Mouse (Mus musculus) G1E (cell line): ENCODE results near the gene Prkca. TPM values are rescaled to one million over a fixed set of nuclear protein-coding genes. Genes with fewer than 3 reads are reported as not detected.

Experiments
- ATAC-seq: 2 replicates; pipeline ENCODE4 v1.8.0; 2016; ENCODE audit warnings: mild to moderate bottlenecking; ENCODE audit not compliant: insufficient number of reproducible peaks, poor library complexity, low FRiP score, severe bottlenecking; ENCODE audit errors: extremely low read depth
- DNase-seq: peaks from one replicate; pipeline ENCODE4 v3.0.0; 2012; ENCODE audit warnings: low spot score
- H3K27me3 ChIP-seq: 2 replicates; pipeline ENCODE4 v1.6.1; 2012; ENCODE audit warnings: mild to moderate bottlenecking, low read length, inconsistent platforms; ENCODE audit not compliant: insufficient read depth
- H3K36me3 ChIP-seq: replicated peaks from 2 replicates; pipeline ENCODE3; 2012; ENCODE audit warnings: mild to moderate bottlenecking, inconsistent platforms
- H3K4me1 ChIP-seq: 2 replicates; pipeline ENCODE4 v1.6.1; 2012; ENCODE audit warnings: low read depth, low read length, inconsistent platforms, mixed read lengths; ENCODE audit not compliant: insufficient read depth
- H3K4me3 ChIP-seq: 2 replicates; pipeline ENCODE4 v1.5.1; 2012; ENCODE audit warnings: low read depth, mild to moderate bottlenecking, inconsistent platforms, low read length, moderate library complexity, mixed read lengths
- H3K9me3 ChIP-seq: replicated peaks from 2 replicates; pipeline ENCODE4 v1.6.1; 2012; ENCODE audit warnings: inconsistent platforms
- CTCF ChIP-seq: IDR thresholded peaks from 2 replicates; pipeline ENCODE4 v1.5.1; 2012; ENCODE audit warnings: low read depth, low read length, inconsistent platforms, mixed read lengths
- GATA1 ChIP-seq: IDR thresholded peaks from 2 replicates; pipeline ENCODE4 v1.6.1; 2012; ENCODE audit warnings: borderline replicate concordance, low read length, inconsistent platforms, mixed read lengths
- GATA2 ChIP-seq: IDR thresholded peaks from 2 replicates; pipeline ENCODE4 v1.6.1; 2012; ENCODE audit warnings: low read depth, low read length, inconsistent platforms, borderline replicate concordance
- POLR2AphosphoS5 ChIP-seq: IDR thresholded peaks from 2 replicates; pipeline ENCODE4 v1.6.1; 2012; ENCODE audit warnings: low read depth, low read length, inconsistent platforms; ENCODE audit not compliant: insufficient replicate concordance
- TAL1 ChIP-seq: conservative IDR thresholded peaks from 2 replicates; pipeline ENCODE4 v1.6.1; 2012; ENCODE audit warnings: low read depth, low read length, inconsistent platforms, mixed read lengths
- polyA plus RNA-seq: library from polyadenylated mRNA; stranded (reverse); fragments of >175 nt; gene quantifications from 2 replicates; pipeline ENCODE4 v1.2.3, GENCODE M21; 2012
- total RNA-seq, 2 experiments: library from RNA; stranded (forward) in 1 of 2; stranded (reverse) in 1 of 2; fragments of 200-1000 nt in 1 of 2; fragments of >200 nt in 1 of 2; fragmentation: Nextera tagmentation in 1 of 2; gene quantifications; 2 replicates each; pipeline ENCODE4 v1.2.3; 2014 to 2017

The Prkca gene
- total and polyA plus RNA-seq, 3 experiments: 0.11 TPM; not detected in 2

GRCm38 (mm10) chr11:108263406-108263805, 80.3 kb downstream of the Prkca start:
- TF ChIP-seq TAL1 (no peak), CTCF (no peak), GATA2 (no peak), GATA1 (no peak), POLR2AphosphoS5 (no peak)
- DNase-seq: no peak
- Histone ChIP-seq H3K36me3 (no peaks in the 10 kb centered on the region), H3K4me1 (peaks cover 11% of the 10 kb centered on the region; the same call in 1 of the 2 replicates), H3K27me3 (peaks cover 2% of the 10 kb centered on the region; the same call in 1 of the 2 replicates), H3K9me3 (peaks cover 14% of the 10 kb centered on the region), H3K4me3 (no peak overlapping the region)
- ATAC-seq: no peak

- H3K36me3 ChIP-seq: no peaks in the 10 kb centered on the region
- DNase-seq (no peak), ATAC-seq (no peak)
- peaks cover 11% of the 10 kb centered on the region; the same call in 1 of the 2 replicates for H3K4me1 ChIP-seq
- H3K4me3 ChIP-seq: no peak overlapping the region
- H3K27me3 ChIP-seq: no peaks in the 10 kb centered on the region
- TF ChIP-seq GATA2 (no peak), GATA1 (no peak), TAL1 (no peak), POLR2AphosphoS5 (no peak), CTCF (no peak)
- peaks cover 8% of the 10 kb centered on the region for H3K9me3 ChIP-seq
These were observed 82.0 kb downstream of the Prkca start for GRCm38 (mm10) chr11:108261751-108262160.

- no peak for DNase-seq
- TF ChIP-seq CTCF: no peak
- H3K4me1 ChIP-seq: peaks cover 11% of the 10 kb centered on the region; the same call in 1 of the 2 replicates
These were observed 82.8 kb downstream of the Prkca start for GRCm38 (mm10) chr11:108260775-108261517.

GRCm38 (mm10) chr11:108259391-108259790, 84.3 kb downstream of the Prkca start:
- H3K36me3 ChIP-seq: no peaks in the 10 kb centered on the region
- peaks cover 11% of the 10 kb centered on the region; the same call in 1 of the 2 replicates for H3K4me1 ChIP-seq
- no peak for ATAC-seq
- no peak overlapping the region for H3K4me3 ChIP-seq
- H3K27me3 ChIP-seq: no peaks in the 10 kb centered on the region
- peaks cover 11% of the 10 kb centered on the region for H3K9me3 ChIP-seq
- no peak for DNase-seq
- TF ChIP-seq CTCF (no peak), TAL1 (no peak), POLR2AphosphoS5 (no peak), GATA1 (no peak), GATA2 (no peak)

More at GRCm38 (mm10) chr11:108260775-108261517, 82.8 kb downstream of the Prkca start:
- Histone ChIP-seq H3K9me3 (peaks cover 8% of the 10 kb centered on the region), H3K27me3 (no peaks in the 10 kb centered on the region), H3K36me3 (no peaks in the 10 kb centered on the region), H3K4me3 (no peak overlapping the region)
- ATAC-seq: no peak

GRCm38 (mm10) chr11:108258811-108259266, 84.9 kb downstream of the Prkca start:
- Histone ChIP-seq H3K4me1 (peaks cover 9% of the 10 kb centered on the region; the same call in 1 of the 2 replicates), H3K9me3 (peaks cover 15% of the 10 kb centered on the region), H3K36me3 (no peaks in the 10 kb centered on the region), H3K27me3 (no peaks in the 10 kb centered on the region), H3K4me3 (no peak overlapping the region)
- DNase-seq: no peak
- ATAC-seq: no peak
- TF ChIP-seq CTCF: no peak
- TF ChIP-seq POLR2AphosphoS5: no peak

- H3K4me3 ChIP-seq: no peak overlapping the region
- H3K4me1 ChIP-seq: 0 out of 2 replicates have a peak, but pooled peaks cover 3% of the 10 kb centered on the region
- H3K27me3 ChIP-seq: no peaks in the 10 kb centered on the region
- peaks cover 15% of the 10 kb centered on the region for H3K9me3 ChIP-seq
- TF ChIP-seq TAL1 (no peak), GATA2 (no peak), CTCF (no peak), POLR2AphosphoS5 (no peak), GATA1 (no peak)
- no peaks in the 10 kb centered on the region for H3K36me3 ChIP-seq
- ATAC-seq (no peak), DNase-seq (no peak)
These were observed 85.8 kb downstream of the Prkca start for GRCm38 (mm10) chr11:108257921-108258320.
